Mouse (Mus musculus): Measurements from ENCODE around the gene Met.
A peak's percentile ranks its signal among the peaks of the same experiment; 100 is the strongest.

Met gene

GRCm38 (mm10) chr6:17463434-17464280 is at the start of gene Met:
Gene Met (plus strand): TSS chr6:17463800.
- peak; percentile 1 for DNase-seq

GRCm38 (mm10) chr6:17418226-17418625 is 45.4 kb upstream of the Met start:
- DNase-seq, result peak; percentile 7

GRCm38 (mm10) chr6:17422432-17422831 is 41.2 kb upstream of the Met start:
- no peak for DNase-seq

- no peak for DNase-seq
Measured at GRCm38 (mm10) chr6:17429041-17429440, 34.6 kb upstream of the Met start.

- no peak for DNase-seq
Measured at GRCm38 (mm10) chr6:17429611-17430010, 34.0 kb upstream of the Met start.

GRCm38 (mm10) chr6:17443311-17443710 is 20.3 kb upstream of the Met start:
- DNase-seq, result no peak

- no peak for DNase-seq
Measured at GRCm38 (mm10) chr6:17451305-17451704, 12.3 kb upstream of the Met start.

- DNase-seq, result no peak
Measured at GRCm38 (mm10) chr6:17455116-17455515, 8.5 kb upstream of the Met start.

- no peak for DNase-seq
Measured at GRCm38 (mm10) chr6:17459561-17459960, 4.0 kb upstream of the Met start.

GRCm38 (mm10) chr6:17461435-17461834 is 2.2 kb upstream of the Met start:
- DNase-seq, result no peak

GRCm38 (mm10) chr6:17464281-17465025 is 853 bp downstream of the Met start:
- DNase-seq, result no peak

- no peak for DNase-seq
Measured at GRCm38 (mm10) chr6:17466526-17466925, 2.9 kb downstream of the Met start.

GRCm38 (mm10) chr6:17468993-17469392 is 5.4 kb downstream of the Met start:
- DNase-seq, result no peak

- DNase-seq, result no peak
Measured at GRCm38 (mm10) chr6:17473128-17473527, 9.5 kb downstream of the Met start.

GRCm38 (mm10) chr6:17477823-17478222 is 14.2 kb downstream of the Met start:
- DNase-seq, result no peak

- no peak for DNase-seq
Measured at GRCm38 (mm10) chr6:17478252-17478651, 14.7 kb downstream of the Met start.

GRCm38 (mm10) chr6:17478838-17479570 is 15.4 kb downstream of the Met start:
- DNase-seq, result no peak

GRCm38 (mm10) chr6:17481068-17481467 is 17.5 kb downstream of the Met start:
- DNase-seq, result no peak

- DNase-seq, result no peak
Measured at GRCm38 (mm10) chr6:17485244-17485643, 21.6 kb downstream of the Met start.

GRCm38 (mm10) chr6:17485782-17486181 is 22.2 kb downstream of the Met start:
- no peak for DNase-seq

GRCm38 (mm10) chr6:17488291-17488817 is 24.8 kb downstream of the Met start:
- DNase-seq, result no peak

- no peak for DNase-seq
Measured at GRCm38 (mm10) chr6:17490786-17491185, 27.2 kb downstream of the Met start.

- no peak for DNase-seq
Measured at GRCm38 (mm10) chr6:17491502-17491901, 27.9 kb downstream of the Met start.

Data from right cerebral cortex, adult 18-20 months (tissue).